Mouse (Mus musculus) layer of hippocampus, postnatal 14 days (tissue): ENCODE results near the gene Cradd. TPM values are rescaled to one million over a fixed set of nuclear protein-coding genes. Genes with fewer than 3 reads are reported as not detected.

Experiments used
- DNase-seq, 2 experiments: peaks; one replicate each; pipeline ENCODE4 v3.0.0; 2021 to 2022; ENCODE audit warnings: low spot score in 2 of 2, mixed read lengths in 1 of 2
- total RNA-seq, 2 experiments: library from RNA; stranded (reverse); gene quantifications; 2 replicates each; pipeline ENCODE4 v1.2.3; 2021

Cradd gene
- total RNA-seq, 2 experiments from 2014 or later = 6.6 TPM

DNA sequence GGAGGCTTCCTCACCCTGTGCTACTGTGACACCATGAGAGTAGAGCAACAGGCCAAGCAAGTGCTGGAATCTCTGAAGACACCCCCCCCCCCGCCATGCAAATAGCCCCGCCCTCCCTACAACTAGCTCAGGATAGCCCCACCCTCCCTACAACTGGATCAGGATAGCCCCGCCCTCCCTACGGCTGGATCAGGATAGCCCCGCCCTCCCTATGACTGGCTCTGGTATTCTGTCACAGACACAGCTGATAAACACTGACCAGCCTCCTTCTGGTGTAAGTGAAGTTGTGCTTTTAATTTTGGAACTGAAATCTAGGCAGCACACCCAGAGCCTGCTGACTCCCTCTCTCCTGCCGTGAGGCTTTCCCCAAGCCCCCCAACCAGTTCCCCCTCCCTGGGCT lies 75.6 kb downstream of the Cradd start:
- DNase-seq = no peak

DNA sequence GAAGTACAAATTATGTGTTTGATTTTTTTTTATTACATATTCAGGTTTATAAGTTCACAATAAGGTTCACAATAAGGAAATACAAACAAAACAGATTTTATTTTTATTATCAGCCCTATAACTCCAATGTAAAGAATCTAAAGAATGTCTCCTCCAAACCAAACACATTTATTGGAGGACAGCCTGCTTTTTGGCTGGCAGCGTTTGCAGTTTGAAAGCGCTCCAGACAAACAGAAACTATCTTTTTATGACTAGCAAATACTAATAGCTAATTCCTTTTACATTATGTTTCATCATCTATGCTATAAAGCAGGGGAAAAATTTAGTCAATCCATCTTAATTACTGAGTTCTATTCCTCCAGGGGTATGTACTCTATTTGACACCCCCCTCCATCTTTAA lies 77.2 kb downstream of the Cradd start:
- no peak for DNase-seq

DNA sequence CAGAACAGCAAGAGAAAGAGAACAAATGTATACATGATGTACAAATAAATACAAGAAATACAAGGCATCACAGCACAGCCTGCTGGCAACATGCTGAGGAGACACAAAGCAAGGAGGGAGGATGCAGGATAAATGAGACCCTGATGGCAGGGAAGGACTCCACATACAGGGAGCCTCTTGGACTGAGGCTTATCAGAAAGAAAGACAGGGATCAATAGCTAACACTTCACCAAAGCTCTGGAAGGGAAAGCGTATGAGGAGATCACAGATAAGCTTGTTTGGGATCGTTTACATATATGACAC lies 78.3 kb downstream of the Cradd start:
- no peak for DNase-seq

DNA sequence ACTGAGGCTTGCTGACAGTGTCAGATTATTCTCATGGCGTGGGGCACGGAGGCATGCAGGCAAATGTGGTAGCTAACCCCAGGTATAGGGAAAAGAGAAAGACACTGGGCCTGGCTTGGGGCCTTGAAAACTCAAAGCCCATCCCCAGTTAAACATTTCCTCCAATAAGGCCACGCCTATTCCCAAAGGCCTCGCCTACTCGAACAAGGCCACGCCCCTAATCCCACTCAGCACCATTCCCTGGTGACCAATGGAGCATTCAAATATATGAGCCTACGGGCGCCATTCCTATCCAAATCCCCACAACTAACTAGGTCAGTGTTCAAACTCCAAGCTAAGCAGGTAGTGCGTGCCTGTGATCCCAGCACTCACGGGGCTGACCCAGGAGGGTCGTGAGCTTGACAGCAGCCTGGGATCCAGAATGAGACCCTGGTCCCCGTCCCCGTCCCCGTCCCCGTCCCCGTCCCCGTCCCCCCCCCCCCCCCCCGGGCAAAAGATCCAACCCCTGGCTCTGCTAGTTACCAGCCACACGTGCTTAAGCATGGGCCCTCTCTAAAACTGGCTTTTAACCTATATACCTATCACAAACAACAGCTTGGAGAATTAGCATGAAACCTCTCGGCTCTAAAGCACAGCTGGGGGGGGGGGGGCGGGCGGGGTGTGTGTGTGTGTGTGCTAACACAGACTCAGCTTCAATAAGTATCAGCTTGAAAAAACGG lies 78.8 kb downstream of the Cradd start:
- DNase-seq = no peak

DNA sequence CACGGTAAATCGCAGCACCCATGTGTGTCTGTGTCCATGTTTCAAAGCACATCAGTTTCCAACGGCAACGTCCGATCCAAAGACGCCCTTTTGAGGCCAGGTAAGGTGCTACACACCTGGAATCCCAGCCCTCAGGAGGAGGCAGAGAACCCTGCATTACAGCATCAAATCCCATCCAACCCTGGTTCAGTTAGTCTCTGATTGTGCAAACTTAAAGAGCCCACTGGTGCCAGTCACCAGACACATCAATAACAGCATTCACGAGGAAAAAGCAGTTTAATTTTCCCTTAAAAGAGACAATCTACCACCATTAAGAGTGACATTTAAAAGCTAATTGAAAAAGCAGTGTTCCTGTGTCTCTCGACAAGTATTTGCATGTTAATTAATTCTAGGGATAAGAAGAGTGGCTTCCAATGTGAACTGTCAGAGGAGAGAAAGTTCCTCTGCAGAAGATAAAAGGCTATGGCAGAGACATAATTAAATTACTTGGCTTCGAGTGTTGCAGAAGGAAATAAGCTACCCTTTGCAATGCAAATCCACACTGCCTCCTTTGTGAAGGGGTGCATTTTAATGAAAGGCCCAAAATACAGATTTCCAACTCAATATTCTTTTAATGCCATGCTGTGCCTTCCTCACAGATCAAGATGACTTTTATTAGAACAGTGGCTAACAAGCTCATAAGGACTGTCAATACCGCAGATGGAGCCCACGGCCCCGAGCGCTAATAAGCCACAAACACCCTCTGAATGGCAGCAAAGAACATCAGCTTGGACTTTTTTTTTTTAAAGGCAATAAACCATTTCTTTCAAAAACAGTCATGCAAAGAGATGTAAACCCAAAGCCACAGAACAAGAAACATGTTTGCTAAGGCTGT lies 84.5 kb downstream of the Cradd start:
- no peak for DNase-seq

DNA sequence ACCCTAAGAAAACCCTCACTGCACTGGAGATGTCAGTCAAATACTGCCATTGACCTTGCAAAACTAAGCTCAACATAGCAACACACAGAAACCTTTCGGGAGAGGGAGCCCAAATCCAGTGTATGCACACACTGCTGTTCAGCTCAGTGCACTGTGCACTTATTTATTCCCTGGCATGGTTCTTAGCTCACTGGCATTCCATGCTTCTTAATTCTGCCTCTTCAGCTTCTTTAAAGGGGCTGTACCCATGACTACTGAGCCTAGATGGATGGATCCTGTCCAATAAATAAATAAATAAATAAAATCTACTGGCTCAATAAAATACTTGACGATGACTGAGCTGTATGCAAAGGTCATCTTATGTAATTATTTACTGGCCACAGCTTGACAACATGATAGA lies 85.3 kb downstream of the Cradd start:
- no peak for DNase-seq

DNA sequence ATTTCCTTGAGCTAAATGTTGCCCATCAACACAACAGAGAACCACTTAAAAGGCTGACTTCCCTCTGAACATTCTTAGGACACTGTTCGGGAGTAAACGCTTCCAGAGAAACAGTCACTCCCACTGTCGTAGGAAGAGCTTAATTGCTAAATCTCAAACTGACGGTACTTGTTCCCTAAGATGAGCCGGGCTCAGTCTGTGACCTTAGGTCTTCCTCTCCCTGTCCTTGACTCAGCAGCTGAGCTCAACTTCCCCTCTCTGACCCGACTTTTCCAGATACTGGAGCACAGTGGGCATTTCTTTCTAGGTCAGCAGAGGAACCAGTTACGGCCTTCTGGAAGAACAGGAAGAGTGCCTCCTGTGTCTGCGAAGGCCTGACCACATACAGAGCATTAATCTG lies 87.7 kb downstream of the Cradd start:
- no peak for DNase-seq

DNA sequence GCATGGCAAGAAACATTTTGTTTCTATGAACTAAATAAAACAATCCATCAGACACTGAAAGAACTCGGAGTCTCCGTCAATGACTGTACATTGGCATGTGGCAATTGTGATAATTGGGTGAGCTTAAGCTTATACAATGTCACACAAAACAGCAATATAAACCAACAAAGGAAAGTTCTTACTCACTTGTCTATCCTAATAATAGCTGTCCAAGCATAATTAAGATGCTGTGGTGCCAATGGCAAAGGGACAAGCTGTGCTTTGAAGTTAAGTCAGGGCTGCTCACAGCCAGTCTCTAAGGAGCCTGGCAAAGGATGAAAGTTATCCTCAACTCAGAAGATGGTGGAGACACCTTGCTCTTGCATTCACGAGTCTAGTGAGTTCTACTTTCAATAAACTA lies 89.3 kb downstream of the Cradd start:
- DNase-seq = peak in 1 of 2 experiments; percentile 21

DNA sequence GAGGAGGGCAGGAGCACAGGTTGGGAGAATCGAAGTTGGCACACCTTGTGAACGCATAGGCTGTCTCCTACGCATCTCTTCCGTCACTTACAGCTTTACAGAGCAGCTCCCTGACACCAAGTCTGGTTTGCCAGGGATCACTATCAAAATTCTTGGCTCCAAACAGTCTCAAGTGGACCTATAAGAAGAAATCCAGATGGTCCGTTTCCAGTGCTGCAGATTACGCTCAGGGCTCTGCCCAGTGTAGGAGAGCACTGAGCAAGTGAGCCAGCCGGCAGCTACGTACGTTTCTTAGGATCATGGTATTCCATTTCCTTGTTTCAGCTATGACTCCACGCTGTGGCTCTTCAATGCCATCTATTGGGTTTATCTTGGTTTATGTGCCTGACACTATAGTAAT lies 90.9 kb downstream of the Cradd start:
- DNase-seq = no peak

DNA sequence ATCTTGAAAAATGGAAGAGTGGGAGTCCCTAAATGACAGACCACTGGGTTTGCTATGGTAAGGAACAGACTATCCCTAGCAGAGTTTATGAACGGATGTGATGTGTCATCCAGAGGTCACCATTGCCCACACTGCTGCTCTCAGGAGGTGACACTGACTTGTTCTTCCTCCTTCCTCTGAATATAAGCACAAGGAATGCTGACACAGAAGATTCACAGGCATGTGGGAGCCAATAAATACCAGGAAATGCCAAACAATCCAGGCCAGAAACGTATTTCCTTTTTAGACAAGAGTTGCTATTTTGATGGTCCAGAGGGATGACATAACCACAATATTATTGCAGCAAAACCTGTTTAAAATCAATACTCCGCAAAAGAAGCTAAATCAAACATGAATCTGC lies 91.4 kb downstream of the Cradd start:
- DNase-seq = no peak

DNA sequence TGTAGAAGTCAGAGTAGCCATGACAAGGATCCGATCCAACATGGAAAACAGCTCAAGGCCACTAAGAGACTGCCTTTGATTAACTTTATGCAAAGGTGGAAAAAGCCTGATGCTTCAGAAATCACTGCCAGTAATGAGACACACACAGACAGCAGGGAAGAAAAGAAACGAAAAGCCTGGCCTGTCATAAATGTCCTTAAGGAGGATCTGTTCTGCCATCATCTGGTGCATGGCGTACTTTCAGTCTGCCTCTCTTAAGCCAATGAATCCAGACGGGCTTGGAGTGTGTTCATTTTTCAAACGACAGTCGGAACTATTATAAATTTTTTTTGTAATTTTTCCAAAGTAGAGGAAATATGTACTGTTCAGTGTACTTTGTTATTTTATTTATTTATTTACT lies 95.7 kb downstream of the Cradd start:
- DNase-seq = peak in 1 of 2 experiments; percentile 55

DNA sequence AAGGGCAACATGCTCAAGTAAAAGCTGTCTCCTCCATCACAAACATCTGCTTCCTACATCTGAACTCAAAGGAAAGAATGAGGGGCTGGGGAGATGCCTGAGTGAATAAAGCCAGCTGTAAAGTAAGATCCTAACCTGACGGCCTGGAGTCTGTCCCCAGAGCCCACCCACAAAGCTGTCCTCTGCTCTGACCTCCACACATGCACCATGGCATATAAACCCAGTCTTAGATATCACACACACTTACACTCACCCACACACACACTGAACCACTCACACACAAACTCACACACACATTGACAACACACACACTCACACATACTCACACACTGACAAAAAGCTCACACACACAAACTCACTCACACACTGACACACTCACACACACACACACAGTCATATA lies 96.3 kb downstream of the Cradd start:
- no peak for DNase-seq

DNA sequence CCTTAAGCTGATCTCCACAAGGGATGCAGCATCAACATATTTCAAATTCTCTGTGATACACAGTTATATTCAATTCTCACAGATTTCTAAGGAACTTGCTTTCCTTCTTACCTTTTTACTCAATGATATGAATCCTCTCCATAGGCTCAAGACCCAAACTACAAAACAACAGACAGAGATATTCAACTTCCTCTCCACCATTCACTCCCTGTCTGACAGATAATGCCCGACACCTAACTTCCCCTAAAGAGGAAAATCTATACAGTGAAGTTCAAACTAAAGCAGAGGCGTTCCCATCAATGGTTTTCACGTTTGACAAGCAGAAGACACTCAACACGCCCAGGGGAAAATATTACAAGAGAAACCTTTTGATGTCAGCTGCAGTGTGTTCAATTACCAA lies 97.2 kb downstream of the Cradd start:
- no peak for DNase-seq

DNA sequence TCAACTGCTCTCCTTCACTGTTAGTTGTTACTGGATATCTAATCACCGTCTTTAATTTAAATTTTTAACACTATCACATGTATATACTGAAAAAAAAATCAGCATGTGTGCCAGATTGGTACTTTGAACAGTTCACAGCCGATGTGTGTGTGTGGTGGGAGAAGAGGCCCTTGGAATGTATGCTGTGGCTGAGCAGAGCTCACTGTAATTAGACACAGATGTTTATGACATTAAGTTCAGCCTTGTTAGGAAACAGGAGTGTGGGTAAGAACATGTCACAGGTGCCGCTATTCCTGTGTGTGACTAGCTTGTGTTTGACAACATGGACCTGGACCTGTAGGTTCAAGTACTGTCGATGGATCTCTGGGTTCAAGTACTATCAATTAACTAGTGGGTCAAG lies 98.9 kb downstream of the Cradd start:
- no peak for DNase-seq

DNA sequence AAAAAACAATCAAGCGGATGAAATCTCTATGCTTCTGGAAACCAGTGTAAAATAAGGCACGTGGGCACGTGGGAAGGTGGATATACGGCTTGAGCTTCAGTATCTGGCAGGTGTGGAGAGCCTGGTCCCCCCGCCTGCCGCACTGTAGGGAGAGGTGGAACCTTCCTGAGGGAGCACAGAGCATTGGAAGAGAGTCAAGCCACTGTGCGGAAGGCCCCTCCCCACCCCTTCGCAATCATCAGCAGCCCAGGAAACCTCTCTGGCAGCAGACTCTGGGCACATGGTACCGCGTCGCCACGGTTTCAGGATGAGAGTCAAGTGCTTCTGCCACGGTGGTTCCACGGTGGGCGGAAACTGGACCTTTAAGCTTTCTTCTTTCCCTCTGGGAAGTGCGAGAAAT lies 100.7 kb downstream of the Cradd start:
- DNase-seq = no peak

DNA sequence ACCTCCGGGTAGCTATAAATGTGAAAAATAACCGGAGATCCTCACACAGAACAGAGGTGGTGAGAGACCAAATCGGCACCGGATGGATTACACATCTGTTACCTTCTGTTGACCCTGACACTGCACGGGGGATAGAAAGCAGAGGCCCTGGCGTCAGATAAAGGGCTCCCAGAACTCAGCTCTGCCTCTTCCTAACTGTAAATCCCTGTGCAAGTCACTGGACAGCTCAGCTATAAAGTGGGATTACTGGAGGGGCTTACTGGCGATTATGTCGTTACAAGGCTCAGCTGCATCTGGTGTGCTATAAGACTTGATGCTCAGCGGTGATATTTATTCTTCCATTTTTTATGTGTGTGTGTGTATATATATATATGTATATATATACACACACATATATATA lies 102.0 kb downstream of the Cradd start:
- no peak for DNase-seq

DNA sequence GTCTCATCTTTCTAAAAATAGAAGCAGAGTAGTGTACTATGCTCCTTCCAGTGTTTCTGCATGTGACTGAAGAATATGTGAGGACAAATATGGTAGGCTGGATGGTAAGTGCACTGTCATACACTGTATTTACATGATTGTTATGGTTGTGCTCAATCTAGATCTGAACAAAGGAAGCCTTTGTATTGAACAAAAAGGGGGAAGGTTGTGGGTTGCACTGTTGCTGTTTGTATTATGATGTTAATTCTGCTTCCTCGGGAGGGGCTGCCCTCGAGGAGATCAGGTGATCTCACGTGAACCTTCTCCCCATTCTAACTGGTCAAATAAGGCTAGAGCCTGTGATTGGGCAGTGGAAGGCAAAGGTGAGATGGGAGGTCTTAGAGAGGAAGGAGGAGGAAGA lies 103.4 kb downstream of the Cradd start:
- DNase-seq = no peak

DNA sequence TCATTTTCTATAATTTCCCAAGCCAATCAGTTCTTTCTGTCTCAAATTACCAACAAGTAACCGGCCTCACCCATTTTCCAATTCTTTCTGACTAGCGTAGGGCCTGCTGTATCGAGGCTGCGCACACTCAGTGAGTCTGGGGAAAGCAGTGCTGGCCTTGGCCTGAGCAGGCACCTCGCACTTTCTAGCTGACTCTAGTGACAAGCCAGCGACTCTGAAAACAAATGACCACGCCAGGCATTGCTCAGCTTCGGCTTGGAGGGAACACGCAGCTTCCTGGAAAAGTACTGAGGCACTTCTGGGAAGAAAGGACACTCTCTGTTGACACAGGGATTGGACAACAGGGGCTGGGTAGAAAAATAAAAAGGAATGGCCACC lies 105.3 kb downstream of the Cradd start:
- DNase-seq = no peak

DNA sequence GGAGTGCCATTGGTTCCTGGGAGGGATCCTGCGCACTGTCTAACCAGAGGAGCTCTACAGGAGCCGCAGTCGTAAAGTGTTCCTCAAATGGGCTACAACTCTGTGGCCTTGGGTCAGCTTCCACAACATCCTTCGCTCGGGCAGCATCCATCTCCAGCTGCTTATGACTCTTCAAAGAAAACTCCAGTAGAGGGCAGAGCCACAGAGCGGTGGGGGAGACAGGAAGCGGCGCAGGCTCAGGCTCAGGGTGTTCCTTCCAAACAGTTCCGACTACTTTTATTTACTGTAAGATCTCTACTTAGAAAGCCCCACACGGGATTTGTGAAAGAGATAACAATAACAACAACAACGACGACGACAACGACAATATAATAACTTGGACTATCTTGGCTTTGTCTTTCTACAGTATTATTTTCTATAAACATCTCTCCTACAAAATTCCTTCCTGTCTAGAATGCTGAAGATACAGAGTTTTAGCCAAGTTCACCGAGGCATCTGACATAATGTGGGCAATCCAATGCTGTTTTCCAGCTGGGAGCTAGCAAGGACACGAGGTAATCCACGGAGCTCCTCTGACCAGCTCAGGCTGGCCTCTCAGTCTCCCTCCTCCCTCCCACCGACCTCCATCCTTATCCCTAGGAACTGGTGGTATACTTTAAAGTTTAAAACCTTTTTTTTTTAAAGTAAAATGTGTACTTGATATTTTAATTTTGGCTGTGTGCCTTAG lies 105.8 kb downstream of the Cradd start:
- no peak for DNase-seq

DNA sequence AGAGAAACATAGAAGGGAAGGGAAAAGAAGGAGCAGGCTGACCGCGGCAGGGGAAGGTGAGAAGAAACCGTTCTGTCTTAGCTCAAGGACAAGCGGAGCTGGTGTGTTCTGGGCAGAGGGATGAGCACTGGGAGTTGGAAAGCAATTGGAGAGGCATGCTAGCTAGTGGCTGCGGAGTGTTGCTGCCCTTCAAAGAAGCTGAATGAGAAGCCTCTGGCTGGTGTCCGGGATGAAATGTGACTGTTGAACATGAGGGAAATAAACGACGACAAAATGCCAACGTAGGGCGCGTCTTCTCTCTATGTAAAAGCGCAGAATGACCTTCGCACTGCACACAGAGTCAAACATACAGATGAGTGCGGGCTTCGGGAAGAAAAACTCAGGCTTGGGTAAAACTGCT lies 108.6 kb downstream of the Cradd start:
- no peak for DNase-seq

DNA sequence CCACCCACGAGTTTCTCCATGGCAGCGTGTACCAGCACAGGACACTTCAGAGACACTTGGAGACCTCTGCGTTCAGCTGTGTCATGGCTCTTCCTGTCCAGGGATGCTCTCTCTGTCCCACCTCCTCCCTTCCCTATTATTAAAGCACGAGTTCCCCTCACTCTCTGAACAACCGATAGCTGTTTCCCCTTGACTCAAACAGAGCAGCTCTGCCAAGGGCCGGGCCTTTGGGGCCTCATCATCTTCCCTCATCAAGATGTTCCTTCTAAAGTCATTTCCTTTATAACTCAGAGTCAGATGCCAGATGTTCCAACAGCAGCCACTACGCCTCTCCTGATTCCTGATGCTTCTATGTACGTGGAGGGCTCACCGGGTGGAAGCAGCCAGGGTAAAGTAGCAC lies 110.1 kb downstream of the Cradd start:
- DNase-seq = no peak

DNA sequence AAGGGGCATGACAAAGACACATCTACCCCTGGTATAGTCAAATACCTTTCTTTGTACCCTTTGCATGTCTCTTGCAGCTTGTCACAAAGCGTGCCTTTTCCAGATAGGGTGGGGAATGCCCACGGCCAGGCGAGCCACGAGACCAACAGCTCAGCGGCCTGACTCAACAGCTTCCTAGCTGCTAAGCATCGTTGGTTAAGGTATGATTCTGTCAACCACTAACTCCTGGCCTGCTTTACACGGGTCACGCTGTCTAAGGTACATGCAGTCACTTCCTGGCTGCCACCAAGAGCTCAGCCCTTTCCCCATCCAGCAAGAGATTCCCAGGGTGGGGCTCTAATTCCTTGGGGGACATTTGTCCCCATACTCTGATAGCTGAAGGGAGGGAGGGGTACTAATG lies 110.6 kb downstream of the Cradd start:
- DNase-seq = no peak
